Mouse (Mus musculus) erythroblast, embryonic 14.5 days (primary cell): ENCODE measurements around the gene Ccdc182.

Source experiments
- GATA1 ChIP-seq: IDR thresholded peaks from 2 replicates; pipeline ENCODE4 v1.6.1; 2012; ENCODE audit warnings: low read length, inconsistent platforms, mixed read lengths
- TAL1 ChIP-seq: IDR thresholded peaks from 3 replicates; pipeline ENCODE4 v1.6.1; 2012; ENCODE audit warnings: low read length, inconsistent platforms, mixed read lengths

- TF ChIP-seq TAL1 (no peak), GATA1 (no peak)
Observed at GRCm38 (mm10) chr11:88328813-88329595, 35.1 kb downstream of the Ccdc182 start.
